Mouse (Mus musculus): ENCODE results near the gene Kcne1l. TPM values are rescaled to one million over a fixed set of nuclear protein-coding genes. Genes with fewer than 3 reads are reported as not detected.

Gene Kcne1l
- total RNA-seq (2021) = 10 to 100 TPM; 11.1 to 14.1 TPM

GRCm38 (mm10) chrX:142305869-142306581 lies at the start of gene Kcne1l:
Gene Kcne1l, minus strand, starts transcription at chrX:142306294.
- intact Hi-C loops (cut with DNase I) = no loop called here
- peak in 1 of 2 experiments; percentile 20 for DNase-seq (ENCODE audit: extremely low spot score in 1 of 2, low spot score in 2 of 2)

GRCm38 (mm10) chrX:142336207-142336606 lies 30.1 kb upstream of the Kcne1l start:
- DNase-seq (ENCODE audit: extremely low spot score in 1 of 2, low spot score in 2 of 2) = no peak
- intact Hi-C loops (cut with DNase I) = no loop called here

- intact Hi-C loops (cut with DNase I) = no loop called here
- no peak for DNase-seq (ENCODE audit: extremely low spot score in 1 of 2, low spot score in 2 of 2)
These were observed 29.4 kb upstream of the Kcne1l start for GRCm38 (mm10) chrX:142335502-142335901.

- DNase-seq (ENCODE audit: extremely low spot score in 1 of 2, low spot score in 2 of 2) = no peak
These were observed 19.7 kb upstream of the Kcne1l start for GRCm38 (mm10) chrX:142325760-142326159.

GRCm38 (mm10) chrX:142316106-142316505 lies 10.0 kb upstream of the Kcne1l start:
- intact Hi-C loops (cut with DNase I) = no loop called here

More at GRCm38 (mm10) chrX:142325760-142326159, 19.7 kb upstream of the Kcne1l start:
- intact Hi-C loops (cut with DNase I) = loop anchor here (5.0 kb wide), 1 partner anchor 217 kb away; no protein-coding TSS in a partner anchor

GRCm38 (mm10) chrX:142315270-142315669 lies 9.2 kb upstream of the Kcne1l start:
- intact Hi-C loops (cut with DNase I) = loop anchor here (2.0 kb wide), 1 partner anchor 78 kb away; no protein-coding TSS in a partner anchor
- peak in 1 of 2 experiments; percentile 8 for DNase-seq (ENCODE audit: extremely low spot score in 1 of 2, low spot score in 2 of 2)

More at GRCm38 (mm10) chrX:142316106-142316505, 10.0 kb upstream of the Kcne1l start:
- no peak for DNase-seq (ENCODE audit: extremely low spot score in 1 of 2, low spot score in 2 of 2)

GRCm38 (mm10) chrX:142314307-142315024 lies 8.4 kb upstream of the Kcne1l start:
- peak; percentile 62 to 70 for DNase-seq (ENCODE audit: extremely low spot score in 1 of 2, low spot score in 2 of 2)
- intact Hi-C loops (cut with DNase I) = loop anchor here (1.0 to 2.0 kb wide), 2 partner anchors 78 to 114 kb away; no protein-coding TSS in a partner anchor

GRCm38 (mm10) chrX:142310431-142310830 lies 4.3 kb upstream of the Kcne1l start:
- intact Hi-C loops (cut with DNase I) = no loop called here
- DNase-seq (ENCODE audit: extremely low spot score in 1 of 2, low spot score in 2 of 2) = peak; percentile 13 to 14

GRCm38 (mm10) chrX:142305010-142305868 lies 855 bp downstream of the Kcne1l start:
- DNase-seq (ENCODE audit: extremely low spot score in 1 of 2, low spot score in 2 of 2) = peak in 1 of 2 experiments; percentile 27
- intact Hi-C loops (cut with DNase I) = no loop called here

- intact Hi-C loops (cut with DNase I) = no loop called here
- no peak for DNase-seq (ENCODE audit: extremely low spot score in 1 of 2, low spot score in 2 of 2)
These were observed 1.5 kb downstream of the Kcne1l start for GRCm38 (mm10) chrX:142304592-142304991.

- peak in 1 of 2 experiments; percentile 13 for DNase-seq (ENCODE audit: extremely low spot score in 1 of 2, low spot score in 2 of 2)
- intact Hi-C loops (cut with DNase I) = no loop called here
These were observed 2.6 kb downstream of the Kcne1l start for GRCm38 (mm10) chrX:142303456-142303855.

GRCm38 (mm10) chrX:142285905-142286304 lies 20.2 kb downstream of the Kcne1l start:
- no peak for DNase-seq (ENCODE audit: extremely low spot score in 1 of 2, low spot score in 2 of 2)
- intact Hi-C loops (cut with DNase I) = no loop called here

GRCm38 (mm10) chrX:142276573-142276972 lies 29.5 kb downstream of the Kcne1l start:
- DNase-seq (ENCODE audit: extremely low spot score in 1 of 2, low spot score in 2 of 2) = no peak
- intact Hi-C loops (cut with DNase I) = no loop called here

GRCm38 (mm10) chrX:142276031-142276430 lies 30.1 kb downstream of the Kcne1l start:
- intact Hi-C loops (cut with DNase I) = no loop called here
- DNase-seq (ENCODE audit: extremely low spot score in 1 of 2, low spot score in 2 of 2) = no peak

Other genes starting within 250 kb of the Kcne1l start
- under 1 TPM; 0.39 to 0.63 TPM for gene Gucy2f, start 109.4 kb downstream of the Kcne1l start, total RNA-seq (2021)
- 10 to 100 TPM; 17.4 to 18.2 TPM for gene Nxt2, start 79.5 kb downstream of the Kcne1l start, total RNA-seq (2021)
- 10 to 100 TPM; 85.3 to 91.1 TPM for gene Acsl4, start 84.2 kb upstream of the Kcne1l start, total RNA-seq (2021)